Mouse (Mus musculus): ENCODE data around the gene Nsmf. TPM values are rescaled to one million over a fixed set of nuclear protein-coding genes. Genes with fewer than 3 reads are reported as not detected.
A peak's percentile ranks its signal among the peaks of the same experiment; 100 is the strongest.

Nsmf gene
- polyA plus RNA-seq, 1 experiment from 2014 or later, result 173 TPM

- Histone ChIP-seq H3K4me3 (replicated peaks) (no peak overlapping the region), H3K27ac (replicated peaks) (no peak overlapping the region), H3K27me3 (replicated peaks) (no peaks in the 10 kb centered on the region), H3K9ac (replicated peaks) (no peak overlapping the region), H3K4me2 (no peak overlapping the region), H3K9me3 (replicated peaks) (no peaks in the 10 kb centered on the region), H3K36me3 (no peaks in the 10 kb centered on the region), H3K4me1 (no peaks in the 10 kb centered on the region)
- WGBS, result 76% methylated on average over 3 of the region's 3 CpGs
- no peak for ATAC-seq (ENCODE audit: low FRiP score)
These were observed 34.5 kb downstream of the Nsmf start for GRCm38 (mm10) chr2:25088636-25089035.

- WGBS, result 48% methylated on average over 17 of the region's 17 CpGs
- Histone ChIP-seq H3K27me3 (replicated peaks) (peaks cover 7% of the 10 kb centered on the region), H3K9me3 (replicated peaks) (no peaks in the 10 kb centered on the region), H3K4me3 (replicated peaks) (no peak overlapping the region), H3K4me1 (no peaks in the 10 kb centered on the region), H3K4me2 (0 out of 2 replicates have a peak overlapping the region, but pooled peaks have one; percentile 3), H3K27ac (replicated peaks) (no peak overlapping the region), H3K36me3 (no peaks in the 10 kb centered on the region), H3K9ac (replicated peaks) (no peak overlapping the region)
- ATAC-seq (ENCODE audit: low FRiP score), result no peak
These were observed 40.6 kb downstream of the Nsmf start for GRCm38 (mm10) chr2:25094785-25095108.

- H3K9me3 ChIP-seq (replicated peaks), result no peaks in the 10 kb centered on the region
- H3K27me3 ChIP-seq (replicated peaks), result peaks cover 7% of the 10 kb centered on the region
- 51% methylated on average over 28 of the region's 28 CpGs for WGBS
- H3K4me2 ChIP-seq, result 0 out of 2 replicates have a peak within 1 kb of the TSS, but pooled peaks have one; percentile 3
- no peak within 1 kb of the TSS for H3K4me3 ChIP-seq (replicated peaks)
- no peaks in the 10 kb centered on the region for H3K36me3 ChIP-seq
- H3K27ac ChIP-seq (replicated peaks), result no peak within 1 kb of the TSS
- no peak within 1 kb of the TSS for H3K9ac ChIP-seq (replicated peaks)
- H3K4me1 ChIP-seq, result no peaks in the 10 kb centered on the region
- no peak for ATAC-seq (ENCODE audit: low FRiP score)
These were observed 41.1 kb downstream of the Nsmf start, which contains the start of gene Noxa1 for GRCm38 (mm10) chr2:25095109-25095850. Gene Noxa1 (minus strand): TSS chr2:25095149.

GRCm38 (mm10) chr2:25098005-25098615 lies 44.0 kb downstream of the Nsmf start:
- Histone ChIP-seq H3K9me3 (replicated peaks) (no peaks in the 10 kb centered on the region), H3K27ac (replicated peaks) (no peak overlapping the region), H3K27me3 (replicated peaks) (peaks cover 7% of the 10 kb centered on the region), H3K36me3 (no peaks in the 10 kb centered on the region), H3K4me3 (replicated peaks) (no peak overlapping the region), H3K4me2 (no peak overlapping the region), H3K9ac (replicated peaks) (no peak overlapping the region), H3K4me1 (no peaks in the 10 kb centered on the region)
- 76% methylated on average over 3 of the region's 3 CpGs for WGBS
- no peak for ATAC-seq (ENCODE audit: low FRiP score)

- H3K27me3 ChIP-seq (replicated peaks), result peaks cover 7% of the 10 kb centered on the region
- ATAC-seq (ENCODE audit: low FRiP score), result peak; percentile 38; the same call in 1 of the 2 replicates
- H3K9me3 ChIP-seq (replicated peaks), result no peaks in the 10 kb centered on the region
- WGBS, result 51% methylated on average over 5 of the region's 5 CpGs
- no peak overlapping the region for H3K27ac ChIP-seq (replicated peaks)
- H3K36me3 ChIP-seq, result no peaks in the 10 kb centered on the region
- no peak overlapping the region for H3K4me3 ChIP-seq (replicated peaks)
- H3K4me1 ChIP-seq, result no peaks in the 10 kb centered on the region
- H3K4me2 ChIP-seq, result no peak overlapping the region
- no peak overlapping the region for H3K9ac ChIP-seq (replicated peaks)
These were observed 44.8 kb downstream of the Nsmf start for GRCm38 (mm10) chr2:25098956-25099355.

- no peak for ATAC-seq (ENCODE audit: low FRiP score)
- H3K27ac ChIP-seq (replicated peaks), result no peak overlapping the region
These were observed 45.5 kb downstream of the Nsmf start for GRCm38 (mm10) chr2:25099703-25100102.

GRCm38 (mm10) chr2:25104122-25104521 lies 50.0 kb downstream of the Nsmf start:
- H3K9me3 ChIP-seq (replicated peaks), result no peaks in the 10 kb centered on the region
- H3K36me3 ChIP-seq, result no peaks in the 10 kb centered on the region
- ATAC-seq (ENCODE audit: low FRiP score), result no peak
- H3K9ac ChIP-seq (replicated peaks), result no peak overlapping the region
- H3K4me1 ChIP-seq, result no peaks in the 10 kb centered on the region
- WGBS, result 83% methylated on average over 2 of the region's 2 CpGs
- no peak overlapping the region for H3K27ac ChIP-seq (replicated peaks)
- no peaks in the 10 kb centered on the region for H3K27me3 ChIP-seq (replicated peaks)
- H3K4me3 ChIP-seq (replicated peaks), result no peak overlapping the region
- H3K4me2 ChIP-seq, result no peak overlapping the region

More at GRCm38 (mm10) chr2:25099703-25100102, 45.5 kb downstream of the Nsmf start:
- Histone ChIP-seq H3K36me3 (no peaks in the 10 kb centered on the region), H3K27me3 (replicated peaks) (peaks cover 3% of the 10 kb centered on the region), H3K9me3 (replicated peaks) (no peaks in the 10 kb centered on the region), H3K4me1 (no peaks in the 10 kb centered on the region), H3K9ac (replicated peaks) (no peak overlapping the region), H3K4me2 (no peak overlapping the region), H3K4me3 (replicated peaks) (no peak overlapping the region)
- 49% methylated on average over 3 of the region's 3 CpGs for WGBS

GRCm38 (mm10) chr2:25106045-25106444 lies 51.9 kb downstream of the Nsmf start:
- Histone ChIP-seq H3K9me3 (replicated peaks) (no peaks in the 10 kb centered on the region), H3K4me3 (replicated peaks) (no peak overlapping the region), H3K9ac (replicated peaks) (no peak overlapping the region), H3K4me1 (0 out of 2 replicates have a peak, but pooled peaks cover 5% of the 10 kb centered on the region), H3K4me2 (no peak overlapping the region), H3K27me3 (replicated peaks) (no peaks in the 10 kb centered on the region), H3K27ac (replicated peaks) (no peak overlapping the region), H3K36me3 (no peaks in the 10 kb centered on the region)
- ATAC-seq (ENCODE audit: low FRiP score), result no peak
- 84% methylated on average over 3 of the region's 3 CpGs for WGBS

GRCm38 (mm10) chr2:25109487-25109886 lies 55.3 kb downstream of the Nsmf start:
- ATAC-seq (ENCODE audit: low FRiP score), result no peak
- Histone ChIP-seq H3K4me2 (no peak overlapping the region), H3K36me3 (no peaks in the 10 kb centered on the region), H3K4me1 (0 out of 2 replicates have a peak, but pooled peaks cover 8% of the 10 kb centered on the region), H3K9me3 (replicated peaks) (no peaks in the 10 kb centered on the region), H3K4me3 (replicated peaks) (no peak overlapping the region), H3K27ac (replicated peaks) (no peak overlapping the region), H3K27me3 (replicated peaks) (no peaks in the 10 kb centered on the region), H3K9ac (replicated peaks) (no peak overlapping the region)

GRCm38 (mm10) chr2:25110505-25111183 lies 56.5 kb downstream of the Nsmf start:
- no peaks in the 10 kb centered on the region for H3K36me3 ChIP-seq
- H3K27me3 ChIP-seq (replicated peaks), result no peaks in the 10 kb centered on the region
- H3K4me2 ChIP-seq, result no peak overlapping the region
- no peak for ATAC-seq (ENCODE audit: low FRiP score)
- H3K4me1 ChIP-seq, result 0 out of 2 replicates have a peak, but pooled peaks cover 8% of the 10 kb centered on the region
- no peak overlapping the region; the same call in 1 of the 2 replicates for H3K27ac ChIP-seq (replicated peaks)
- no peaks in the 10 kb centered on the region for H3K9me3 ChIP-seq (replicated peaks)
- H3K4me3 ChIP-seq (replicated peaks), result no peak overlapping the region
- no peak overlapping the region for H3K9ac ChIP-seq (replicated peaks)

- Histone ChIP-seq H3K4me2 (no peak overlapping the region), H3K9me3 (replicated peaks) (no peaks in the 10 kb centered on the region), H3K4me1 (0 out of 2 replicates have a peak, but pooled peaks cover 8% of the 10 kb centered on the region), H3K9ac (replicated peaks) (no peak overlapping the region), H3K4me3 (replicated peaks) (no peak overlapping the region), H3K36me3 (no peaks in the 10 kb centered on the region), H3K27ac (replicated peaks) (no peak overlapping the region; the same call in 1 of the 2 replicates), H3K27me3 (replicated peaks) (no peaks in the 10 kb centered on the region)
- WGBS, result 56% methylated on average over 9 of the region's 9 CpGs
- ATAC-seq (ENCODE audit: low FRiP score), result no peak
These were observed 57.1 kb downstream of the Nsmf start for GRCm38 (mm10) chr2:25111184-25111791.
